Mouse (Mus musculus): ENCODE measurements around the gene Dnajc10.

DNA sequence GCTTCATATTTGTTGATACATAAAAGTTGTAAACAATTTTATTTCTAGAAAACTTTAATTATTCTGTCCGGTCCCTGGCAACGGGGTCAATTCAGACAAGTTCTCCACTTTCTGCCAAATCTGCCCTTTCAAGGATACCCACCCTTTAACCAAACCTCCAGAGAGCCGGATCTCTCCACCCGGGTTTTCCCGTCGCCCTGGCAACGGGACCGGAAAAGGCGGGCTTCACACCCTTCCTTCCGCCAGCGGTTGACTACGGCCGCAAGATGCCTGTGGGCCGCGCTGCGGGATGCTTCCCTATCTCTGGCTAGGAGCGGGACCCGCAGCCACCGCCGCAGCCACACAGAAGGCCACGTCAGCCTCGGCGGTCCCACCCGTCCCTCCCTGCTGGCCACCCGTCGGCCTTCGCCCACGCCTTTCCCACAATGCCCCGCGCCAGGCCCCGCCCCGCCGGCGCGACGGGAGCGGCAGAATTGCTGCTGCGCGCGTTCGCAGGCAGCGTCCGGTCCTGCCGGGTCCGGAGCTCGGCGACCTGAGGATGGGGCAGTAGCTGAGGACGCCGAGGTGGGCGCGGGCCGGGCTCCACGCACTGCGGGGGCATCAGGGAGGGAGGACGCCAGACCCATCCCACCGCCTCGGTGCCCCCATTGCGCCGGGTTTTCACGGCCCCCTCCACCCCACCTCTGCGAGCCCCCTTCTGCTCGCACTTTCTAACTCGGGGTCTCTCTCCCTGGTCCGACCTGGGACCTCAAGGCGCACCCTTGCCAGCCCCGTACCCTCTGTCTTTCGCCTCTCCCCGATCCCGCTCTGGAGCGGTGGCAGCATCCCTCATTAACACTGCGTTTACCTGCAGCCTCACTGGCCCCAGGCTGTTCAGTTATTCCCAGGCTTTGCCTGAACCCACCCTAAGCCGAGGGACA, at the start of gene Dnajc10:
- TF ChIP-seq POLR2A (IDR thresholded peaks at IDR 0.05; ENCODE audit: insufficient read length, low read depth) (peak; percentile 98), E2F4 (IDR thresholded peaks at IDR 0.05; ENCODE audit: insufficient read depth) (peak; percentile 63), USF1 (IDR thresholded peaks at IDR 0.05; ENCODE audit: low read depth) (no peak), CEBPB (IDR thresholded peaks at IDR 0.05; ENCODE audit: insufficient read depth, poor library complexity, severe bottlenecking) (no peak), REST (IDR thresholded peaks at IDR 0.05; ENCODE audit: insufficient read depth, insufficient read length) (no peak)
